Mouse (Mus musculus) spleen, adult 2 months (tissue): ENCODE results near the gene Mrc1.

ENCODE experiments used
- CTCF ChIP-seq: fragments of 200-500 bp; IDR thresholded peaks from 2 replicates; pipeline ENCODE4 v1.5.1; 2011; ENCODE audit warnings: mild to moderate bottlenecking, inconsistent platforms; ENCODE audit not compliant: insufficient read depth, insufficient read length, insufficient replicate concordance; ENCODE audit errors: extremely low read depth
- POLR2A ChIP-seq: fragments of 200-500 bp; IDR thresholded peaks from 2 replicates; pipeline ENCODE4 v1.6.1; 2011; ENCODE audit warnings: low read depth, low read length, inconsistent platforms

DNA sequence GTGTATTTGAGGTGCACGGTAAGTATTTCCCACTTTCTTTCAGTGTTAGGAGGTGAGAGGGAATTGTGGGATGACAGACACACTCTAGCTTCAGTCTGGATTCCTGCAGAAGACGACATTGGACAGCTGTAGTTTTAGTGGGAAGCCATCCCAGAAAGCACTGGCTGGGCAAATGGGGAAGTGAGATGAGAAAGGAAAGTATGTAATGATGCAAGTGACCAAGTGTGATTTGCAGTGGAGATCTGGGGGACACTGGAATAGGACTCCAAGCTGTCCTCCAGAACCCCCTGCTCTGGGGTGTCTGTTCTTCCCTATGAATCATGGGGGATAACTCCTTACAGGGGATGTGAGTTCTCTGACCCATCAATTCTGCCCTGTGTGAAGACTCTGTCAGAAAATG is 4.8 kb downstream of the Mrc1 start:
- TF ChIP-seq CTCF (no peak), POLR2A (no peak)
